In the genomic region with DNA sequence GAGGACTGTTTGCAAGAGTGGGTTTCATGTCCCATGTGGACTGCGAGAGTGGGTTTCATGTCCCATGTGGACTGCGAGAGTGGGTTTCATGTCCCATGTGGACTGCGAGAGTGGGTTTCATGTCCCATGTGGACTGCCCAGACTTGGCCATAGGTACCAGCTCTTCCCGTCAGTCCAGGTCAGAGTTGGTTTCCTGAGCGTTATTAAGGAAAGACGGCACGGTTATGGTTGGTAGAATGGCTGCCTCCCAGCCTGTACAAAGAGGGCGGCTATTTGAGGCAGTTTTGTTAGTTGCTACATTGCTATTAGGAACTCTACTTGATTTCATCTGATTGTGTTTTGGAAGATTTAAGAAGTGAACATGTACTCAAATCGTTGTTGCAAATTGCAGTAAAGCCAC, we compare ENCODE assay signal across 31 mouse cellular contexts.
"Had no signal": no experiment of that assay in that cellular context is flagged by ENCODE, and none has a peak within 500 bp of the region (broad histone marks: within the 10 kb centered on the region; RNA-seq: fewer than 3 reads in every experiment).

No protein-coding gene starts in this region.

- H3K4me2 ChIP-seq: limb, embryonic 12.5 days; limb, embryonic 13.5 days; limb, embryonic 15.5 days; liver, embryonic 11.5 days; liver, embryonic 12.5 days; liver, embryonic 13.5 days; liver, embryonic 15.5 days; lung, embryonic 14.5 days; lung, embryonic 15.5 days; midbrain, embryonic 12.5 days; midbrain, embryonic 13.5 days; neural tube, embryonic 12.5 days had no signal

- H3K27ac ChIP-seq: left cerebral cortex, adult 2 months; limb, embryonic 10.5 days; limb, embryonic 12.5 days; limb, embryonic 13.5 days; limb, embryonic 15.5 days; liver, embryonic 12.5 days; liver, embryonic 13.5 days; liver, embryonic 14.5 days; liver, embryonic 15.5 days; lung, embryonic 15.5 days; macrophage; midbrain, embryonic 10.5 days; midbrain, embryonic 12.5 days; midbrain, embryonic 13.5 days; neural tube, embryonic 12.5 days had no signal

- DNase-seq: left cerebral cortex, postnatal 4 days; liver; liver, embryonic 13.5 days; liver, postnatal 0 days; lung, adult 18-20 months; lung, adult 2 months; lung, embryonic 14.5 days; lung, postnatal 10 days; lung, postnatal 14 days; lung, postnatal 36 days; lung, postnatal 4 days; midbrain, embryonic 14.5 days had no signal

- H3K27me3 ChIP-seq: limb, embryonic 12.5 days; limb, embryonic 13.5 days; limb, embryonic 15.5 days; liver, embryonic 12.5 days; liver, embryonic 13.5 days; liver, embryonic 15.5 days; lung, embryonic 15.5 days; megakaryocyte, embryonic 14.5 days; midbrain, embryonic 12.5 days; midbrain, embryonic 13.5 days; neural tube, embryonic 12.5 days had no signal

- H3K9ac ChIP-seq: limb, embryonic 12.5 days; limb, embryonic 13.5 days; limb, embryonic 15.5 days; liver, embryonic 12.5 days; liver, embryonic 13.5 days; liver, embryonic 14.5 days; liver, embryonic 15.5 days; liver, postnatal 0 days; lung, embryonic 14.5 days; lung, embryonic 15.5 days; midbrain, embryonic 12.5 days; midbrain, embryonic 13.5 days; neural tube, embryonic 12.5 days had no signal

- H3K4me1 ChIP-seq: lung, embryonic 15.5 days had no signal

- H3K4me3 ChIP-seq: left cerebral cortex, adult 2 months; limb, embryonic 10.5 days; limb, embryonic 12.5 days; limb, embryonic 13.5 days; limb, embryonic 15.5 days; liver, embryonic 12.5 days; liver, embryonic 13.5 days; liver, embryonic 15.5 days; lung, embryonic 15.5 days; megakaryocyte, embryonic 14.5 days; midbrain, embryonic 10.5 days; midbrain, embryonic 12.5 days; midbrain, embryonic 13.5 days; myocyte; neural tube, embryonic 12.5 days had no signal

- H3K9me3 ChIP-seq: limb, embryonic 10.5 days; limb, embryonic 12.5 days; limb, embryonic 13.5 days; limb, embryonic 15.5 days; liver, embryonic 12.5 days; liver, embryonic 13.5 days; liver, embryonic 15.5 days; lung, embryonic 15.5 days; megakaryocyte, embryonic 14.5 days; midbrain, embryonic 10.5 days; midbrain, embryonic 12.5 days; neural tube, embryonic 12.5 days had no signal

- ATAC-seq: liver, embryonic 12.5 days; liver, postnatal 0 days; lung, postnatal 0 days; midbrain, embryonic 13.5 days; midbrain, embryonic 16.5 days had no signal
